Mouse (Mus musculus) adrenal gland, postnatal 36 days (tissue): ENCODE results near the gene Nxph3. TPM values are rescaled to one million over a fixed set of nuclear protein-coding genes. Genes with fewer than 3 reads are reported as not detected.
"Not testable (repeated sequence)": the region's sequence is repeated elsewhere in the genome, so short reads cannot be mapped to it uniquely, and the experiment has no call there.

ENCODE experiments used
- DNase-seq, 2 experiments: peaks; one replicate each; pipeline ENCODE4 v3.0.0; 2021; ENCODE audit warnings: mixed read lengths in 1 of 2
- total RNA-seq, 2 experiments: library from RNA; stranded (reverse); gene quantifications; 2 replicates each; pipeline ENCODE4 v1.2.3; 2021

Gene Nxph3
- total RNA-seq, 2 experiments from 2014 or later: 1.6 to 6.0 TPM

- DNase-seq: no peak
Measured at GRCm38 (mm10) chr11:95519299-95519698, 4.9 kb upstream of the Nxph3 start.

GRCm38 (mm10) chr11:95517162-95517561 is 2.8 kb upstream of the Nxph3 start:
- no peak for DNase-seq

- no peak for DNase-seq
Measured at GRCm38 (mm10) chr11:95516491-95516911, 2.1 kb upstream of the Nxph3 start.

- DNase-seq: no peak
Measured at GRCm38 (mm10) chr11:95515376-95516323, 1.3 kb upstream of the Nxph3 start.

- DNase-seq: no peak
Measured at GRCm38 (mm10) chr11:95513461-95514297, 691 bp downstream of the Nxph3 start.

- no peak for DNase-seq
Measured at GRCm38 (mm10) chr11:95512383-95512782, 2.0 kb downstream of the Nxph3 start.

GRCm38 (mm10) chr11:95511919-95512318 is 2.5 kb downstream of the Nxph3 start:
- no peak for DNase-seq

GRCm38 (mm10) chr11:95510631-95511030 is 3.7 kb downstream of the Nxph3 start:
- no peak for DNase-seq

GRCm38 (mm10) chr11:95509126-95509717 is 5.1 kb downstream of the Nxph3 start:
- DNase-seq: peak; percentile 58 to 67

GRCm38 (mm10) chr11:95508211-95508926 is 6.0 kb downstream of the Nxph3 start:
- DNase-seq: peak in 1 of 2 experiments; percentile 31

GRCm38 (mm10) chr11:95507785-95508184 is 6.6 kb downstream of the Nxph3 start:
- no peak for DNase-seq

- peak; percentile 79 to 81 for DNase-seq
Measured at GRCm38 (mm10) chr11:95507041-95507716, 7.2 kb downstream of the Nxph3 start.

- DNase-seq: no peak
Measured at GRCm38 (mm10) chr11:95504271-95504731, 10.1 kb downstream of the Nxph3 start.

GRCm38 (mm10) chr11:95503581-95504180 is 10.7 kb downstream of the Nxph3 start:
- no peak for DNase-seq

GRCm38 (mm10) chr11:95501826-95502225 is 12.5 kb downstream of the Nxph3 start:
- DNase-seq: not testable (repeated sequence)

GRCm38 (mm10) chr11:95500836-95501235 is 13.5 kb downstream of the Nxph3 start:
- no peak for DNase-seq

GRCm38 (mm10) chr11:95500412-95500811 is 14.0 kb downstream of the Nxph3 start:
- no peak for DNase-seq

GRCm38 (mm10) chr11:95497921-95498320 is 16.4 kb downstream of the Nxph3 start:
- no peak for DNase-seq

GRCm38 (mm10) chr11:95495883-95496282 is 18.5 kb downstream of the Nxph3 start:
- DNase-seq: peak; percentile 57 to 64

GRCm38 (mm10) chr11:95494374-95494773 is 20.0 kb downstream of the Nxph3 start:
- DNase-seq: no peak

- no peak for DNase-seq
Measured at GRCm38 (mm10) chr11:95493950-95494349, 20.4 kb downstream of the Nxph3 start.
